Mouse (Mus musculus): Measurements from ENCODE around the gene Ncmap. TPM values are rescaled to one million over a fixed set of nuclear protein-coding genes. Genes with fewer than 3 reads are reported as not detected.
A peak's percentile ranks its signal among the peaks of the same experiment; 100 is the strongest.

Gene Ncmap
- polyA plus RNA-seq (2012; rRNA removed), result 9.9 and 10.4 TPM in 2 replicates

DNA sequence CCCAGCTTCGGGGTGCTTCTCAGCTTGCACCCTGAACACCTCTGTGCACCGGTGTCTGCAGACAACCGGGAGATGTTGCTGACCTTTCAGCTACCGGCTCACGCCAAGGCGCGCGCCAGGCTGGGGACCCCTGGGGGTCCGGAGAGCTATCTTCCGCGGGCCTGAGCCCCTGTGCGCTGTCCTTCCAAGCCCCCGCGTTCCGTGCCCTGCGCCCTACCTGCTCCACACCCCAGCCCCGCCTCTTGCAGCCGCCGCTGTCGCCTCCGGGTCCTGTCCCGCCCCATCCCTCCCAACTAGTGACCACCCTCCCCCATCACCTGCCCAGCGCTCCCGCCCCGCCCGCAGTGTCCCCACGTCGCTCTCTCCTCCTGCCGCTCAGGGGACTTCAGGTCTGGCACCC, at the start of gene Ncmap:
Gene Ncmap, minus strand, starts transcription at position 237 of the 400 bp plus-strand sequence.
- DNase-seq (ENCODE audit: low spot score), result no peak

DNA sequence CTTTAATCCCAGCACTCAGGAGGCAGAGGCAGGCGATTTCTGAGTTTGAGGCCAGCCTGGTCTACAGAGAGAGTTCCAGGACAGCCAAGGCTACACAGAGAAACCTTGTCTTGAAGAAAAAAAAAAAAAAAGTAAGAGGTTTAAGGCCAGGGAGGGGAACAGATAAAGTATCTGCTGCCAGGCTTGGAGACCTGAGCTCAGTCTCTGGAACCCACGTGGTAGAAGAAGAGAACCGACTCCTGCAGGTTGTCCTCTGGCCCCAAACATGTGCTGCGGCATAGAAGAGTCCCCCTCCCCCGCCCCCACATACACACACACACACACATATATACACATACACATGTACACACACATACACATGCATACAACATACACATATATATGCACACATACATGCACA, 44.4 kb upstream of the Ncmap start:
- DNase-seq (ENCODE audit: low spot score), result no peak

DNA sequence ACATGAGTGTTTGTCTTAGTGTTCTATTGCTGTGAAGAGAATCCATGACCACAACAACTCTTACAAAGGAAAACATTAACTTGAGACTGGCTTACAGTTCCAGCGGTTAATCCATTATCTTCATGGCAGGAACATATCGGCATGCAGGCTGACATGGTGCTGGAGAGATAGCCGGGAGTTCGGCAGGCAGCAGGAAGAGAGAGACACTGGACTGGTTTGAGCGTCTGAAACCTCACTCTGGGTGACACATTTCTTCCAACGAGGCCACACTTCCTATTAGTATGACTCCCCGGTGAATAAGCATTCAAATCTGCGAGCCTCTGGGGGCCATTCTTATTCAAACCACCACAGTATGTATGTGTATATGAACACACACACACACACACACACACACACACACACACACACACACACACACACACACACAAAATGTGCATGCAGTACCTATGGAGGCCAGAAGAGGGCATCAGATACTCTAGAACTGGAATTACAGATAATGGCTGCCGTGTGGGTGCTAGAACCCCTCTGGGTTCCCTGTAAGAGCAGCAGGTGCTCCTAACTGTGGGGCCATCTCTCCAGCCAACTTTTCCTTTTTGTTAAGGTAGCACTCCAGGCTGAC, 42.0 kb upstream of the Ncmap start:
- no peak for DNase-seq (ENCODE audit: low spot score)

DNA sequence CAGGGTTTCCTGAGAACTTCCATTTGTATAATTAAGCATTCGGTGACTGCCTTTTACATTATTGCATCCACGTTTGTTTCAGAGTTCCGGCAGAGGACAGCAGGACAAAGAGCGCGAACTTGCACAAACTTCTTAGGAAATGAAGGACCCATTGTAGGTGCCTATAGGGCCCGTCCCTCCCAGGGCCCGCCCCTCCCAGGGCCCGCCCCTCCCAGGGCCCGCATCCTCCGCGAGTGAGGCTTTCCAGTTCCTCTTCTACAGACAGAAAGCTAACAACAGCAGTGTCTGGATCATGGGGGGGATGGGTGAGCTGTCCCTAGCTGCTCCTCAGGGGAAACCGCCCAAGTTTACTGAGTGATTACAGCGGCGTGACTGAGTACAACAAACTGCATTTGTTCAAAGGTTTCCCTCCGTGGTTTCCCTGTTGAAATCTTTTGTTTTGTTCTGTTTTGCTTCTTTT, 41.2 kb upstream of the Ncmap start:
- no peak for DNase-seq (ENCODE audit: low spot score)

DNA sequence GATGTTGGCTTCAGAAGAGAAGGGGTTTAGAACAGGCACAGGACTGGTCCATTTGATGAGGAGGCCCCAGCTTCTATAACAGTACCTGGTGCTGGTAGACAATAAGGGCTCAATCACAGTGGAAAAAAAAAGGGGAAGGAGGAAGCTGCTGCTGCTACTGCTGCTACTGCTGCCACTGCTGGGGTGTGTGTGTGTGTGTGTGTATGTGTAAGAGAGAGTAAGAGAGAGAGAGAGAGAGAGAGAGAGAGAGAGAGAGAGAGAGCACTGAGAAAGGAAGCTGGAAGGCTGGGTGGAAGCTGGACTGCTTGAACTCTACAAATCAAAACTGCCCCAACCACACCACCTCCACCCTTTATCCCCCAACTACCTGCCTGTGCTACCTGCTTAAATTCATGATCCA, 39.9 kb upstream of the Ncmap start:
- DNase-seq (ENCODE audit: low spot score), result no peak

DNA sequence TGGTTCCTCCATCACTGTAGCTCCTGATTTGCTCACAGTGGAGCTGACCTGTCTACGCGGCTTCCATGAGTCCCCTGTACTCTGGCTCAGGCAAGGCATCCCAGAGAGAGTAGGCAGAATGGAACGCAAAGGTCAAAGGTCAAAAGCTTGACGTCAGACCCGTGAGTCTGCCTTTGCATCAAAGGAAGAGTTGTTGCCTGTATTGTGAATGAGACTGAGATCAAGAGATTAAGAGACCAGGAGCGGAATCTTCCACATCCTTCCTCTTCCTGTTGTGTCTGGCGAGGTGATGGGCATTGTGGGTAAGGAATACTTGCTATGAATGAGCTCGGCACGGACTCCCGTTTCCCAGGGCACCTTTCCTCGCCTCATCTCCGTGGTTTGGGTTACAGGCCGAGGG, 38.3 kb upstream of the Ncmap start:
- no peak for DNase-seq (ENCODE audit: low spot score)

DNA sequence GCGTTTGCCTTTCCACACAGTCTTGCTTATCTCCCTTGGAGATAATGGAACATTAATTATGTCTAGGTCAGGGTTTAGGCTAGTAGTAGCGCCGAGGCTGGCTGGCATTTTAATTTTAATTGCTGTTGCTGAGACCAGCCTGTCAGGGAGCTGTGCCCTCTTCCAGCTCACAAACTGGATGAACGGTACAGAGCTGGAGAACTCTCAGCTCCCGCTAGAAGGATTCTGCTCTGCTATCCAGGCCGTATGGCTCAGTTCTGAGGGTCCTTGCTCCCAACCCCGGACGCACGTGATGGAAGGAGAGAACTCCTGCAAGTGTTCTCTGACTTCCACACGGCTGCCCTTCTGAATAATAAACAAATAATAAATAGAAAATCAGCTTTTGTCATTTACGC, 36.4 kb upstream of the Ncmap start:
- no peak for DNase-seq (ENCODE audit: low spot score)

DNA sequence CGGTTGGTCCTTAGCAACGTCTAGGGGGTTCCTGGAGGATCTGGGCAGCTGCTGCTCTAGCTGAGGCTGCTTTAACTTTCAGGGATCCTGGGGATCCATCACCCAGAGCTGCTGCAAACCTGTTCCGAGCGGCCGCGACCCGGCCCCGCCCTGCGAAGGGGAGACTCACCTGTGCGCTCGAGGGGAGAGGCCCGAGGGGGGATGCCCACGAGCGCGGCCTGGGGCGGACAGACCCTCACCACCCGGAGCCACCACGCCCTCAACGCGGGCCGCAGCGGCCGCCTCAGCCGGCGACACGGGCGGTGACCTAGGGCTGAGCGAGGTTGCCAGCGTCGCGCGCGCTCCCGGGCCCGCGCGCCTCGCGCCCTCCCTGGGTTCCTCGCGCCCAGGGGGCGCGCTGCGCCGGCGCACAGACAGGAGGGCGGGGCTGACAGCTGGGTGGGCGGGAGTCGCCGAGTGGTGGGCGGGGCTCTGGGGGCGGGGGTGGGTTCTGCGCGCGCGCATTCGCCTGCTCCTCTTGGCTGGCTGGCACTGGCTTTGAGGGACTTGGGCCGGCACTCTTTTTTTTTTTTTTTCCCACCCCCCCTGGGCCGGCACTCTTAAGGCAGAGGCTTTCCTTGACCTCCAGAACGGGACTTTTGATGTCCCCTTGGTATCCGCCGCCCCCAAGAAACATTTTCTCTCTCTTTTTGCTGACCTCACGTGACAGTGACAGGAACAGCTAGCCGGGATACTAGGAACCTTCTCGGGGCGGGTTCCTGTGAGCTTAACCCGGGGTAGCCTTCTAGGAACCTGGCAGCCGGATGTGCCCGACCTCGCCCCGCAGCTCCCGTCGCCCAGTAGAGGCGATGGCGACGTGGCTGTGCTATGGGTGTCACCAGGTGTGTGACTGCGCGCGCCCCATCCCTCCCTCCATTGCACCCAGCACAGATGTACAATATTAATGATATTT, 35.7 kb upstream of the Ncmap start, which contains the start of gene Rcan3:
Gene Rcan3, minus strand, starts transcription at position 411 of the 952 bp plus-strand sequence.
- DNase-seq (ENCODE audit: low spot score), result peak; percentile 69

DNA sequence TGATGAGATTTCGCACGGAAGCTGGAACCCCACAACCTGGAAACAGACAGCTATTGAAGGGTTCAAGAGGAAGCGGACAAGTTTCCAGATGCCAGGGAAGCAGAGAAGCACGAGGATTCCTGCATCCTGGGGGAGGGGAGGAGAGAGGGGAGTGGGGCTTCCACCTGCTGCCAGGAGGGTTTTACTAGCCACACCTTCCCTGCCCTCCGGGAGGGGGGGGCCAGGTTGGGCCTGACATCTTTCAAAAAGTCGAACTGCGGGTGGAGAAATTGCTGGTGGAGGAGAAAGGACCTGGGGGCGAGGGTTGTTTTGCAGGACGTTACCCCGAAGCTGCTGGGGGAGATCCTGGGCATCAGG, 35.0 kb upstream of the Ncmap start:
- DNase-seq (ENCODE audit: low spot score), result no peak

DNA sequence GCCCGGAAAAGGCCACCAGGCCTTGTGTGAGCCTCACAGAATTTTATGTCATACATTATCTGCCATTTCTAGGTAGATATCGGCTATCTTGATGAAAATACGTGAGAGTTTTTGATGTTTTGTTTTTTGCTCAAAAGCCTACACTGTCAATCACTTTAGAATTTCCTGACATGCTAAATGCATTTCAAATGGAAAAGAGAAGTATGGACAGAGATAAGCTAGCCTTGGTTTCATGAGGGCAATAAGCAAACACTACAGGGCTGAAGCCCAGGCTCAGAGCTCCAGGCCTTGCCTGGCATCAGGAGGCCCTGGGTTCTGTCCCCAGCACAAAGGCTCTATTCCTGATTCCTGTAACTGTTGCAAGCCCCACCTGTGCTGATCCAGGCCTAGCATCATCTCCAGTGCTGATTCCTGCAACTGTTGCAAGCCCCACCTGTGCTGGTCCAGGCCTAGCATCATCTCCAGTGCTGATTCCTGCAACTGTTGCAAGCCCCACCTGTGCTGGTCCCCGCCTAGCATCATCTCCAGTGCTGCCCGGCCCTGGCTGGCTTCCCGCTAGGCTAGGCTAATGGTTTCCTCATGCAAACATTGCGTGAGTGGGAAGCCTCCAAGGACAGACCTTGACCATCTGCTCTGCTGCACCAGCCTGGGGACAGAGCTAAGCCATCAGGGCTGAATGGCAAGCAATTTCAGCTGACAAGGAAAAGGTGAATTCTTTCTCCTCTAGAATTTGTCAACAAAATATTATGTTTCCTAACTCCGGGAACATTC, 32.1 kb upstream of the Ncmap start:
- DNase-seq (ENCODE audit: low spot score), result no peak

DNA sequence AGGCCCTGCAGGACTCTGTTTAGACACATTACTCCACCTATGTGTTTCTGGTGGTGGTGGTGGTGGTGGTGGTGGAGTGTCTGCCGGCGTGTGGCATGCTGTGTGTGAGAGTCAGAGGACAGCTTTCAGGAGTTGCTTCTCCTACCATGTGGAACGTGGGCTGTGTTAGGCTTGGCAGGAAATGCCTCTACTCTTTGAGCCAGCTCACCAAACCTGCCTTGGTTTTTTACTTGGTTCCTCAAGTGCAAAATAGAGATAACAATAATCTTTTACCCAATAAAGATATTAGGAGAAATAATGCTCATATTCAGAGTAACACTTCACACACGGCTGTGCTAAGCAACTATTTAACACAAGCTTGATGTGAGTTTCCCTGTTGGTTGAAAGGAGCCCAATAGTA, 31.4 kb upstream of the Ncmap start:
- DNase-seq (ENCODE audit: low spot score), result no peak

DNA sequence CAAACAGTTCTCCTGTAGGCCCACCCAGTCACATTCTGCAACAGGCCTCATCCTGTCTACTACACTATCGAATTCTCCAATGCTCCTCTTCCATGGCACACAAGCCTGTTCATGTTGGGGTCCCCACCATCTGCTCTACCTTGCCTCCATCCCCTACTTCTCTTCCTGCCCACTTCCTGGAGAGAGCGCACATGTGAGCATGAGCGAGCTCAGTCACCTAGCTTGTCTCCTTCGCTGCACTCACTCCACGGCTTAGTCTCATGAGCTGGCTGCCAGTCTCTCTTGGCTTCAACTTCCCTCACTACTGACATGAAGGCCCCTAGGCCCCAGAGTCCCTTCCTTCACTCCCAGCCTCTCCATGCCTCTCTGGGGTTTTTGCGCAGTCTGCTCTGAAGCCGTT, 28.6 kb upstream of the Ncmap start:
- DNase-seq (ENCODE audit: low spot score), result no peak

DNA sequence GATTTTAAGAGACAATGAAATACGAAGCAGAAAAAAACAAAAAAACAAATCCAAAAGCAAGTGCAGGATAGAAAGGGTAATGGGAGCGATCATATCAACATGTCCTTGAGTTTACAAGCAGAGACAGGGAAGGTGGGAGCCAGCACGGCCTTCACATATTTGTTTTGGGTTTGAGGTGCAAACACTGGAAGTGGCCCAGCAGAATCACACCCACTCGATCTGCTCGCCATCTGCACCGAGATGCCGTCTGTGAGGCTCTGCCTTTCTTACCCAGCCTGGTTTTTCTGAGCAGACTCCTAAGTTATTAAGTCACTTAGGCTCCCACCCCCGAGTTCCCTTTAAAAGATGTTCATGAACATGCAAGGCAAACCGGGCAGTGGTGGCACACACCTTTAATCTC, 27.6 kb upstream of the Ncmap start:
- no peak for DNase-seq (ENCODE audit: low spot score)

DNA sequence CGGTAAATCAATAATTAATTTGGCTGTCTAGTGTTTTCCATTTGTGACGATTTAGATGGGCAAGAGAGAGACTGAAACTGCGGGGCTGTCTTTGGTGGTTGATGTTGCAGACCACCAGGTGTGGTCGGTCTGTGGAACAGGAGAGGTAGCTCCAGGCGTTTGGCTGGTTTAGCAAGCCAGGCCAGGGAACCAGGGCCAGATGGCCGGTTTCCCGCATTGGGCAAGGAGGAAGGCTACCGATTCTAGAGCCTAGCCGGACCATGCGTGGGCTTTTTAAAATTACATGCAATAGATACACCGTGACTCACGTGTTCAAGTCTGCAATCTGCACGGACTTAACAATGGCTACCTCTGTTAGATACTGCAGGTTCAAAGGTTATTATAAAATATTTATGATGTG, 22.9 kb upstream of the Ncmap start:
- DNase-seq (ENCODE audit: low spot score), result no peak

DNA sequence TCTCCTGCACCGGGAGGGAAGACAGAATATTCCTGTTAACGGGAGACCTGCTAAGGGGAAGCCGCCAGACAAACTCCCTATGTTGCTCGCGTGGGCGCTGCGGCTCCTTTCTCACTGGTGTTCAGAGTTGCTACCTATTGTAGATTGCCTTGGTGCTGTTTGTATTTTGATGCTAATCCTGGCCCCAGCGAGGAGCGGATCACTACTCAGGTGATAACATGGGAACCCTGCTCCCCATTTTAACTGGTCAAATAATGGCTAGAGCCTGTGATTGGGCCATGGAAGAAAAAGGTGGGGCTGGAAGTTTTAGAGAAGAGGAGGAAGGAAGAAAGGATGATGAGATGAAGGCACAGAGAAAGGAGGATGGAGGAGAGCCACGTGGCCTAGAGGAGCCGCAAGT, 22.4 kb upstream of the Ncmap start:
- no peak for DNase-seq (ENCODE audit: low spot score)

DNA sequence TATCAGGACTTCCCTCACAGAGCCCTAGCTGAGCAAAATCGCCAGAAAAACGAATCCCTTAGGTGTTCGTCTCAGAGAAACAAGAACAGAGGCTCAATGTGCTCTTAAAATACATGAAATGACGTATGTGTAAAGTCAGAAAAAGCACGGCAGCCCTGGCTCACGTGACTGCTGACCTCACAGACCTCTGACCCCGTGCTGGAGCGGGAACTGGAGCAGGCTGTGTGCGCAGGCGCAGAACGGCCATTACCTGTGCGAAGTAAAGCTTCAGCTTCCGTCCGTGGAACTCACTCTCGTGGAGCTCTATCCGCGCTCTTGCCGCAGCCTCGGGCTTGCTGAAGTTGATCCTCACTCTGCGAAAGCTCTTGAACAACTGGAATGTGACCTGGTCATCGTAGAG, 22.0 kb upstream of the Ncmap start:
- DNase-seq (ENCODE audit: low spot score), result no peak

DNA sequence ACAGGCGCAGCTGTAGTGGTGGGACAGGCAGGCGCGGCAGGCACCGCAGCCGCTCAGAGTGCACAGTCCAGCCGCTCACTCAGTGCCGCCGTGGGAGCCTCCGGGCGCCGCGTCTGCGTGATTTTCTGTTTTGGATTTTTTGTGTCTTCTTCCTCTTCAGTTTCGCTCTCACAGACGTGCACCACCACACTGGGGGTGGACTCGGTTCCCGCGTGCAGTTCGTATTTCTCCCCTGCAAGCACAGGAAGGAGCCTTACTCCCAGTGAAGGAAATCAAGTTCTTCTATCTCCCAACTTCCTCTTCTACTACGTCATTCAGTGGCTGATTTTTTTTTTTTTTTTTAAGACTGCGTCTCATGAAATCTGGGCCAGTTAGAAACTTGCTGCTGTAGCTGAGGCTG, 18.3 kb upstream of the Ncmap start:
- no peak for DNase-seq (ENCODE audit: low spot score)

DNA sequence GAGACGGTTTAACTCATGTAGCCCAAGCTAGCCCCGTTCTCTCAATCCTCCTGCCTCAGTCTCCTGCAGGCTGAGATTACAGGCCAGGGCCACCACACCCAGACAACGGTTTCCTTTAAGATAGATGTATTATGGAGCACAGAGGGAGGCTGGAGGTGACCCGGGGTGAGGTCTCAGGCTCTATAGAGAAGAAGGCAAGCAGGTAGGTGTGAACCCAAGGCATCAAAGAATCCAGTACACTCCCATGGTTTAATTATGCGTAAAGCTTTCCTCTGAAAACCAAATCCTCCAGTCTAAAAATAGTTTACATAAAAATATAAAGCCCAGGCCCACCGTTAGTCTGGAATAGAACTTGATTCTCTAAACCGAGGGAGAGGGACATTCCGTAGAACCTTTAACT, 15.5 kb upstream of the Ncmap start:
- DNase-seq (ENCODE audit: low spot score), result no peak

DNA sequence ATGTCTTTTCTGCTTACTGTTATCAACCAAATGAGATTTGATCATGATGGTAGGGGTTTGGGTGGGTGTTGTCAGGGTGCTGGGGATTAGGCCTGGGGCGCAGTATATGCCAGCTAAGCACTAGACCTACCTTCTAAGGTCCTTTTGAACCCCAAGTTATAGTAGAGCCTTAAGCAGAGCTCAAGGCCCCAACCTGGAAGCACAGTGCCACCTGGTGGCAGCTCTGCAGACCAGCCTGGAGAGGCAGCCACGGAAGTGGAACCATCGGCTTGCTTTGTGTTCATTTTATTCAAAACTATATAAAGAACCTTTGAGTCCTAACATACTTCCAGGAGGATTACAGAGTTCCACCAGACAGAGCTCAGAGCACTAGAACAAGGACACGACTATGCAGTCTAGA, 13.6 kb upstream of the Ncmap start:
- DNase-seq (ENCODE audit: low spot score), result peak; percentile 49

DNA sequence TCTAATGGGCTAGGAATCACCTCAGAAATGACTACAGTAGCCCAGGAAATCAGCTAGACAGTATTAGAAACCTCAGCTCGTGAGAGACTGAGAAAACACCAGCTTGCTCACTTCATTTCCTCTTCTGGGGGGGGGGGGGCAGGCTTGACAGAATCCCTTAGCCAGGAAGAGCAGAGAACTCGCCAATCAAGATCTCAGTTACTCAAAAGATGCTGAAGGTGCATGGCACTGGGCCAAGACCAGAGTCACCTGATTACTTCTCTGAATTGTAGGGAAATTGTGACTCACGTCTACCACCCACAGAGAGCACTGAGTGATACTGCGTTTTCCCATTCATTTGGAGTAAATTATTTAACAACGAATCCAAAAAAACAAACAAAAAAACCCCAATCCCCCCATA, 8.2 kb upstream of the Ncmap start:
- DNase-seq (ENCODE audit: low spot score), result no peak

DNA sequence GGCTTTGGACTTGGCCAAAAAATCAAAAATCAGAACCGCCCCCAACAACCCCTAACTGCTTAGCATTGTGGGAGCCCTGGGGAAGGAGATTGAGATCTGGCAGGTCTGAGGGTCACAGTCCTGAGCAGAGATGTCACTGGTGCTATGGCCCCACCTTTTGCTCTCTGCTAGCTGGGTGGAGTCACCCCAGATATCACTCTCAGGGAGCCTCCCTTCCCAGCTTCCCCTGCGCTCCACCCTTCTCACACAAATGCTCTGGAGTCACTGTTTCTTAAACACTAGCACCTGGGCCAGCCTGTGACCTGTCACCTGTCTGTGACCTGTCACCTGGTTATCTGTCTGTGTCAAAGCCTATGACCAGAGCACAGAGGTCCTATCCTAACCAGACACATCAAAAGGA, 6.9 kb upstream of the Ncmap start:
- no peak for DNase-seq (ENCODE audit: low spot score)

DNA sequence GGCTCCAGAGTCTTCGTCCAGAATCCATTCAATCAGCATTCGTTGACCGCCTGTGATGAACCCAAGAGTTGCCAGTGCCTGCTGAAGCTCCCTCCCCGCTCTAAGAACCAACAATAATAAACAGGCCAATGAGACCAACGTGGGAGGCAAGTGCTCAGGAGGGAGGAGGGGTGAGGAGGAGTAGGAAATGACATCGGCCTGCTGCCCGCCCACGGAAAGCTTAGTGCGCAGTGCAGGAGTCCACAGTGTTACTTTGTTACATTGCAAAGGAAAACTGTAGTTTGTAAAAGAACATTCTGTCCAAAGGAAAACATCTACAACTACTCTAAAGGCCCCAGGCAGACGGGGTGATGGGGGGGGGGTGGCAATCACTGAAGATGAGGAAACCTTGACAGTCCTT, 6.0 kb upstream of the Ncmap start:
- DNase-seq (ENCODE audit: low spot score), result no peak

DNA sequence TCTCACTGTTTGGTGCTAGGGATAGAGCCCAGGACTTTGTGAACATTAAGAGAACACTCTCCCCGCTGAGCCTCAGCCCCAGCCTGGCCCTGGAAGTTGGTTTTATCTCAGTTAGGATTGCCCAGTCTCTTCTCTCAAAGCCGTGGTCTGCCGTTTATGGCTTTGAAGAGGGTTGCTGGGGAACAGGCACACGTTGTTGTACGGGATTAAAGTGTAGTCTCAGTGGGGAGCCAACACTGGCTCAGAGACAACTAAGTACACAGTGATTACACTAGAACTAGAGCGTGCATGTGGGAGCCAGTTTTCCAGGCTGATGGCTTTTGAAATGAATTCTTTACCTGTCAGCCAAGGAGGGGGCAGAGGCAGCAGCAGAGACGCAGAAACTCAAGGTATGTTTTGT, 3.9 kb upstream of the Ncmap start:
- DNase-seq (ENCODE audit: low spot score), result no peak

All from urinary bladder, adult 2 months (tissue).